Mouse (Mus musculus) megakaryocyte, embryonic 14.5 days (primary cell): ENCODE results near the gene Omd.

Source experiments
- FLI1 ChIP-seq: IDR thresholded peaks from 2 replicates; pipeline ENCODE4 v1.6.1; 2012; ENCODE audit warnings: low read length, inconsistent platforms, mixed read lengths
- GATA1 ChIP-seq: IDR thresholded peaks from 3 replicates; pipeline ENCODE4 v1.6.1; 2012; ENCODE audit warnings: mixed read lengths, low read length, inconsistent platforms, borderline replicate concordance

DNA sequence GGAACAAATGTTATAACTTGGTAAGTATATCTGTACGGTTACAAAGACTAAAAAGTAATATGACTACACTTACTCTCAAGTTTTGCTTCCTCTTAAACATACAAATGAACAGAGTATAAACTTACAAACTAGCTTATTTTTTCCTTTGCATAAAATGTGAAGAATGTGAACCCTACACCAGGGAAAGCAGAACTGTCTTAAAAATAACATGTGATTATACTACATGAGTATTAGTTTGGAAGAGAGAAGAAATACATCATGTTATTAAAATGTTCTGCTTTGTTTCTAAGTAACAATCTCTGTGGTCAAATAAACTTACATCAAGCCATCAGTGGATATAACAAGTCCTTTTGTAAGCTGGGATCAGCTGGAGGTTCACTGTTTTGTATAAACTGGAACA lies 43.6 kb upstream of the Omd start:
- TF ChIP-seq GATA1: no peak
- no peak for TF ChIP-seq FLI1
